Mouse (Mus musculus) liver, embryonic 14.5 days (tissue): ENCODE results near the gene Gnpnat1.

ENCODE experiments used
- CTCF ChIP-seq: IDR thresholded peaks from 2 replicates; pipeline ENCODE4 v1.5.1; 2016; ENCODE audit warnings: antibody characterized with exemption, low read depth, control low read depth
- EP300 ChIP-seq: IDR thresholded peaks from 2 replicates; pipeline ENCODE4 v1.6.1; 2016; ENCODE audit warnings: antibody characterized with exemption, low read depth

GRCm38 (mm10) chr14:45451090-45451489, 46.4 kb upstream of the Gnpnat1 start:
- no peak for TF ChIP-seq EP300
- no peak for TF ChIP-seq CTCF
